Mouse (Mus musculus) embryo, embryonic 10.5 days (tissue): ENCODE results near the gene Stim2.

ENCODE experiments used
- DNase-seq: peaks from one replicate; pipeline ENCODE4 v3.0.0-alpha.2; 2015; ENCODE audit warnings: low spot score

Stim2 gene

DNA sequence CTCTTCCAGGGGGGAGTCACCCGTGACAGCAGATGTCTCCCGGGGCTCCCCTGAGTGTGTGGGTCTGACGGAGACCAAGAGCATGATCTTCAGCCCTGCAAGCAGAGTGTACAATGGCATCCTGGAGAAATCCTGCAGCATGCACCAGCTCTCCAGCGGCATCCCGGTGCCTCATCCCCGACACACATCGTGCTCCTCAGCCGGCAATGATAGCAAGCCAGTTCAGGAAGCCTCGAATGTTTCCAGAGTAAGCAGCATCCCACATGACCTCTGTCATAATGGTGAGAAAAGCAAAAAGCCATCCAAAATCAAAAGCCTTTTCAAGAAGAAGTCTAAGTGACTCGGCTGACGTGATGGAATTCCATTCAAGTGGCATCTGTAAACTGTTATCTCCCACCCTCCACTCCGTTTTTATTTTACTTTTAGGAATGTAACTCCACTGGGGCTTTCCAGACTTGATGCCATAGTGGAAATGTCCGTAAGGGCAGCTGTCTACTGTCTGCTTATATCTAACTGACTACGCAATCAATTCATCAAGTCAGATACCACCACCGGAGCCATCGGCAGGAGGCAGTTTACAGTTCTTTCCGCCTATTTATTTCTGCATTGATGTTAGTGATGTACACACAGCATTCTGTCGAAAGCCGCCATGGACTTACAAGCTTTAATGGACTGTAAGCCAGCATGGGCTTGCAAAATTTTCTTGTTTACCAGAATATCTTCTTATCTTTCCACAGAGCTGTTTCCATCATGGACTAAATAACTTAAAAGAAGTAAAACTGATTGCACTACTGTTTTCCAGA, 120.3 kb downstream of the Stim2 start:
- no peak for DNase-seq

DNA sequence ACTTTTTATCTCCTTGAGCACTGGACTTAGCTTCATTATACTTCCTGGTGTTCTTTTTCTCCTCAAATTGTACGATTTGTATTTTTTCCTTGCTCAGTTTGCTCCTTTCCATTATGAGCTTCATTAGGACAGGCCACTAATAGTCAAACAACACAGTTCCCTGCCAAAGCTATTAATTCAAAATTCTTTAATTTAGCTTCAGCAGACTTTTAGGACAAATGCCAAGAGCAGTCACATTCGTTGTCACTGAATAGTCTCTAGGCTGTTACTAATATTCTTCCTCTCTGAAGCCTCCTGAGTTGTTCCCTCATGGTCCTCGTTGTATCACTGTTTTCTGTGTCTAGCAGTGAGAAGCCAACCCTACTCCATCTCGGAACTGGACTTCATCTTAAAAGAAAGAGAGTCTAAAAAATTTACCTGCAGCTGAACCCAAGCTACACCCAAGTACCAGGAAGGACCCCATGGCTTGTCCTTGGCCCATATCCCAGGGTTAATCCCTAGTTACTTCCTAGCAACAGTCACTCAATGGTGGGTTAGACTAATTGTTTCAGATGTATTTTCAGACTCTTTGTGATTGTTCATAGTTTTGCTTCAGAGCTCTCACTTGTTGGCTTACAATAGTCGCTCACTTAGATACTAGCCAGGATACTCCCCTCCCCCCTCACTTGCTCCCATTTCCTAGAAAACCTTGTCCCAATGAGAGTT, 149.9 kb downstream of the Stim2 start:
- DNase-seq: no peak

DNA sequence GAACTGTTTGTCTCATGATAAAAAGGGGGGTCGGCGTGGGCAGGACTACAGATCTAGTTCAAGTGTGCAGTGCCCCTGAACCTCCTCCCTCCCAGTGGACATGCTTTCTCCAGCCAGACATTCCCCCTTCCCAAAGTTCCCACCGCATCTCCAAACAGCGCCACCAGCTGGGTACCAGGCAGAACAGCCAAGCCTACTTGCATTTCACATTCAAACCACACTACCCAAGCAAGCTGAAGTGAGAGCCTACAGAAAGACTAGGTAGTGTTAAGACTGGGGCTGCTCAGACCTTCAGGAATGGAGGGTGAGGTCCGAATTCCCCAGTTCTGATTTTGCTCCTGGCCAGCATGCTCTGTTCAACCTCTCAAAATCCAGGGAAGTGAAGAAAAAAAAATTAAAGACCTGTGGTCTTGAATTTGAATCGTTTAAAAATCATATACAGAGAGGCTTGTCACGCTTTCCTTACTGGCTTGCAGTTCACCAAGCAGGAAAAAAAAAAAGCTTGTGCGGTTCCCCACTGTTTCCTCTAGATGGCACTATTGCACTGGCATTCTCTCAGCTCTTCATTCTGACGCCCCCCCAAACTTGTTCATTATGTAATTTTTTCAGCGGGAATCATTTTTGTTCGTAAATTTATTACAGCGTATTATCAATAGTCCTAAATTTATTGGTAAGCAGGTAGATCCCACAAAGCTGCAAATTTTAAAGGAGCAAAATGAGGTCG, 156.4 kb downstream of the Stim2 start:
- peak; percentile 85 for DNase-seq

DNA sequence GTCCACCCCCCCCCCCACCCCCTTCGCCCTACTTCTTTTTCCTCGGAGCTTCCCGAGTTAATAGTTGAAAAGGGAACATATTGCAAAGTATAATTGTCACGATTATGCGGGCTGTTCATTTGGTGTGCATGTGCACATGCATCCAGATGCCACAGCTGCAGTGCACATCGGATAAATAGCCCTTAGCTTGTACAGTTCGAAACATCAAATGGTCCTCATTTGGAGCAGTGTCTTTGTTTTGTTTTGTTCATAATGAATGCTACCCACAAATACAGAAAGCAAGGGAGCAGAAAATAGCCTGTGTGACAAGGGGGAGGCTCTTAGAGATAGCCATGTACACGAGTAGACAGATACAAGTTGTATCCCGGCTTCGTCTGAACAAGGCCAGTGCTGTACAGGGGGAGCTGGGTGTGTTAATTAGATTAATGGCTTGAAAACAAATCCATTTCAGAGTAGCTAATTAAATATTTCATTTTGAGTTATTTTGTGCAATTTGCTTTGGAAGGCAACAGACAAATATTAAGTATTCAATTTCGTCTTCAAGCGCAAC, 157.0 kb downstream of the Stim2 start:
- DNase-seq: no peak

GRCm38 (mm10) chr5:54155916-54156315, 157.6 kb downstream of the Stim2 start:
- DNase-seq: no peak

DNA sequence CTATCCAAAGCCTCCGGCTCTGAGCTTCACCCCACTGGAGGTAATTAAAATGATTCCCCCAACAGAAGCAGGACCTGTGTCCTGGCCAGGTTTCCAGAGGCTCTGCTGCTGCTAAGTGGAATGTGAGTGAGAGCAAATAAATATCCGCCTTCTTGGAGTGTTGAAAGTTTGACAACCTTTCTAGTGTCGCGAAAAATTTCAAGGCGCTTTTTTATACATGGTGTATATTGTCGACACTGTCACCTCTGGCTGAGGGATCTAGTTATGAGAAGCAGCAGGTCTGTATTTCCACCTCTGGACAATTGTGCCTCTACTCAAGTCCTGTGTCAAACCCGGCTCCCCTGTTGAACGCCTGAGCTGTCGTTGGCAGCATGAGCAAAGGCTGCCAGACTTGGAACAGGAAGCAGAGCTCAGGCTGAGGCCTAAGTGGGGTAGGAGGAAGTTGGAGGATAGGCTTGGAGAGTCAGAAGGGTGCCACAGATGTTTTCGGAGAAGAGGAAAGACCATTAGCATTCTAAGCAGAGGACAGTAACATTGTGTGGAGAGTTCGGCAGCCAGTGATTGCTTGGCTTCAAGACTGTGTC, 158.7 kb downstream of the Stim2 start:
- DNase-seq: no peak

GRCm38 (mm10) chr5:54158230-54158629, 159.9 kb downstream of the Stim2 start:
- no peak for DNase-seq

GRCm38 (mm10) chr5:54159156-54159793, 161.0 kb downstream of the Stim2 start:
- DNase-seq: no peak

- DNase-seq: no peak
These were observed 162.3 kb downstream of the Stim2 start for GRCm38 (mm10) chr5:54160561-54160960.

DNA sequence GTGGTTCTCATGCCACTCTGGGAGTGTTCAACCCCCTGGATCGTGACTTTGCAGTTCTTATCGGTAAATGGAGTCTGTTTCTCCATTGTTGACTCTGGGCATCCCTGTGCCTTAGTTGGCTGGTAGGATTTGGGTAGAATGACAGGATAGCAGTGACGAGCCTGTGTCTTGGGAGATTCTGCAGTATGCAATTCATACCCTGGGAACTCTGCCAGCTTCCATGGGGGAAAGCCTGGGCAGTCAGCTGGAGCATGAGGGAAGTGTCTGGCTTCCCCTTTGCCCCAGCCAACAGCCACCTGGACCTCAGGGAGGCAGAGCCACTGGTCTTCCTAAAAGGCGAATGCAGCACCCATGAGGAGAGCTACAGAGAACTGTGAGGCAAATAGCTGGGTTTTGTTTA, 165.6 kb downstream of the Stim2 start:
- DNase-seq: no peak
